Mouse (Mus musculus) CD4-positive, CD25-positive, alpha-beta regulatory T cell, adult 2 months (primary cell): Measurements from ENCODE around the gene Igfbp1.
A peak's percentile ranks its signal among the peaks of the same experiment; 100 is the strongest.

Source experiments
- DNase-seq: peaks from one replicate; pipeline ENCODE4 v3.0.0-alpha.2; 2012; ENCODE audit warnings: low read depth, low spot score

Gene Igfbp1

GRCm38 (mm10) chr11:7197491-7197941 is at the start of gene Igfbp1:
Gene Igfbp1 (plus strand): TSS chr11:7197782.
- no peak for DNase-seq

DNA sequence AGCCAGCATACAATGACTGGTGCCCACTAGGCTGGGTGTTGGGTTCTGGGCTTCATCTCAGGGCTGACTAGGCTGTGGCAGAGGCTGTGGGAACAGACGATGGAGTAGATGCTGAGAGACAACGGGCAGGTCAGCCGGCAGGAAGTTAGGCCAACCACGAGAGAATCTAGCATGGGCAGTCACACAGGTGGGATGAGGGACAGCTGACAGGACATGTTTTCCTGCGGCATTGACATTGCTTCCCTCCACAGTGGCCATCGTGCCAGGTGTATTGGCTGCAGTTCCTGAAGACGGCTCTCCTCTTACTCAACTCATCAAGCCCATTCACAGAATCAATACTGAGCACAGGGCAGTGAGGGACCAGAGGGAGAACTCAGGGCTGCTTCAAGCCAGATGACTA is 49.6 kb upstream of the Igfbp1 start:
- no peak for DNase-seq

- no peak for DNase-seq
Measured at GRCm38 (mm10) chr11:7149471-7149870, 48.1 kb upstream of the Igfbp1 start.

DNA sequence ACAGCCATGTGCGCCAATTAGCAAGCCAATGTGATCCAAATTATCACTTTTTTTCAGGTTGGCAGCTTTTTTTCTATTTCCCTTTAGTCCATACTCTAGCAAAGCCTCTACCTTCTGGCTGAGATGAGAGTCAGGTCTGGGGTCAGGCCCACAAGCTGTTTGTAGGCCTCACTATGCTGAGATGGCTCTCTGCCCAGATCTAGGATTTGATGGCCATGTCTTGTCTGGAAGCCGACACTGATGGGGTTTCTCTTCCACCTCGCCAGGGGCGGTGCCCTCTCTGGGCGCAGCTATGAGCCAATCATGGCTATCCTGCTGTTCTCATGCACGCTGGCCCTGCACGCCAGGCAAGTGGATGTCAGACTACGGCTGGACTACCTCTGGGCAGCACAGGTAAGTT is 47.1 kb upstream of the Igfbp1 start:
- DNase-seq = no peak

DNA sequence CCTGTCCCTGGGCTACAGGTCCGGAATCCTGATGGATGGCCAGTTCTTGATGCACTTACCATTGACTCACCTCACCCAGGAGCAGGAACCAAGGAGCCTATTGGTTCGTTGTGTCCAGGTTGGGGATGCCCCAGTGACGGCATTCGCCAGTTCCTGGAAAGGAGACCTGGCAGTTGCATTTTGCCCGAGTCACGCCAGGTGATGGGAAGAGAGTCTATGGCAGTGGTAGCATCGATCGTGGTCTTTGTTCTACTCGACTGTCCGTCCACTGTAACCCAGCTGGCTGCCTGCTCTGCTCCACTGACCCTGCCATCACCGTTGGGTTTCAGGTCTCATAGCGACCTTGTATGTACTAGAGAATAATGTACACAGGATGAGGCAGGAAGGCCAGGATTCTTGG is 45.2 kb upstream of the Igfbp1 start:
- no peak for DNase-seq

DNA sequence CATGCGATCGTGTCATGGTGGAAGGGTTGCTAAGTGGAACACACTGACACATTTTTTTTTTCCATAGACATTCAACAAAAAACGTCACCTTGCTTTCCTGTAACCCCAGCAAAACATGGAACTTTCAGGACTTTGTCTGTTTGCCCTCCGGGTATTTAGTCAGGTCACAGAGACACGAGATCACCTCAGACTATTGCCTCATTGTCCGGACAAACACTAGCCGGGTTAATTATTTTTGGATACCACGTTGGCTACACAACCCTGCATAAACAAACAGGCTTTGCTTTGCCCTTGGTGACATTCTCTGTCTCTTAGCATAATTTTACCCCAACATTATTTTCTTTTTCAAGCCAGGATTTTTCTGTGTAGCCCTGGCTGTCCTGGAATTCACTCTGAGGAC is 44.5 kb upstream of the Igfbp1 start:
- DNase-seq = no peak

GRCm38 (mm10) chr11:7156427-7156826 is 41.2 kb upstream of the Igfbp1 start:
- DNase-seq = no peak

DNA sequence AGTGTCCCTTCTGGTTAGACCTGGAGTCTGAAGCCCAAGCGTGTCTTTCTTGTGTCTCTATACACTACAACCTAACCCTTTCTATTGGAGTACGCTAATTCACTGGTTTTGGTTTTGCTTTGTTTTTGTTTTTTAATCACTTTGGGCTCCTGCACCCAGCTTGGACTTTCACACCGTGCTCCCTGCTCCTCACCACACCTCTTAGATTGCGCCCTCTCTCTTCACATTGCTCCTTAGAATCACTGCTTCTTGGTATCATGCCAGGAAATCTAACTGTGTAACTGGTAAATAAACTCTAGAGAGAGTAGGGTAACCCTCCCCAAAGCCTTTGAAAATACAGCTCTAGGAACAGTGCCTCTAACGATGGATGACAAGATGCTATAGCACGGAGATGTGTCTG is 39.4 kb upstream of the Igfbp1 start:
- no peak for DNase-seq

DNA sequence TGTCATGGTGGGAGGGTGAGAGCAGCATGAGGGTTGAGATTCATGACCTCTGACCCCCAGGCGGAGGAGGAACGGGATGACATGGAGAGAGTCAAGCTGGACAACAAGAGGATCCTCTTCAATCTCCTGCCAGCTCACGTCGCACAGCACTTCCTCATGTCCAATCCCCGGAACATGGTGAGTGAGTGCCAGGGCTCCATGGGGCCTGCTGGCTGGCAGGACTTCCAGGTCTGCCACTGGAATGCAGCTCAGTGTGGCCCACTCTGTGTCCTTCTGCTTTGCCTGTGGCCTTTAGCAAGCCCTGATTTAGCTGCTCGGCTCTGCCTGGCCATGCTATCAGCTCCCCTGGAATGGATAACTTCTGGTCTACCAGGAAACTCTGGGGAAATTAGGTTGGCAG is 37.4 kb upstream of the Igfbp1 start:
- no peak for DNase-seq

DNA sequence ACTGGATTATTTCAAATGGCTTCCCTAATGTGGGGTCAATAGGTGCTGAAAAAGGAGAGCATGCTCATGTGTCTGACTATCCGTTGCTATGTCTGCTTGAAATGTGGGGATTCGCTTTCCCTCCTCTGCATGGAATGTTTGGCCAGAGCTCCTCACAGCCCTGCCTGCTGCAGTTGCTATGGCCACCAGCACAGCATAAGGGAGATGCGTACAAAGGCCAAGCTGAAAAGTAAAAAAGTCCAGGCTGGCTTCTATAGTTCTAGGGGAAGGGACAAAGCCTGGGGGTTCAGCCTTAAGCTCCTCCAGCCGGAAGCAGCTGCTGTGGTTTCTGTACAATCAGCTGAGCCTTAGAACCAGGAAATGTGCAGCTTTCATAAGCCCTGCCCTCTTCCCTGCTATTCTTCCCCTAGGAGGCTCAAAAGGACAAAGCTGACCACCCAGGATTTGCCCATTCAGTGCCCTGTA is 36.9 kb upstream of the Igfbp1 start:
- peak; percentile 11 for DNase-seq

DNA sequence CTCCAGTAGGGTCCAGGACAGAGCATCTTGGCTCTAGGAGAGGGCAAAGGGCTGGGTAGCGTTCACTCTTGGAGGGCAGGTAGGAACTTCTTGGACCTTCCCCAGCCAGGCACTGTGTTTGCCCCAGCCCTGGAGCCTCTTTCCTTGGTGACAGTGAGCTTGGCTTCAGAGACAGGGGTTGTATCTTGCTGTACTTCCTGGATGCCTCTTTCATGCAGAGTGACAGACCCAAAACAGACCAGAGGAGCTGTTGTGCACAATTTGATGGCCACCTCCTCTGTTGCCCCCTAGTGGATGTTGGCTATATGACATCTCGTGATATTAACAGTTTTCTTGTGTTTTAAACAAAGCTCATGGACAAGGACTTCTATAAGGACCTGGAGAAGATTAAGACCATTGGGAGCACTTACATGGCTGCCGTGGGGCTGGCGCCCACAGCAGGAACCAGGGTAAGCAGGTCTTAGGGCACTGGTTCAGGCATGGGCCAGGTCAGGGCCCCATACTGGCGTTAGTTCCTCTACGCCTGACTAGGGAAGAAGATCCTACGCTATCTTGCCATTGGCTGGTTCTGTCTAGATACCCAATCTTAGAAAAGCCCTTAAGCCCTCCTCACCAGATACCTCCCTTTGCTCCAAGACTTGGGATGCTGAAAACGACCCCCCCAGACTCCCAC is 35.9 kb upstream of the Igfbp1 start:
- DNase-seq = peak; percentile 75

- no peak for DNase-seq
Measured at GRCm38 (mm10) chr11:7164416-7164815, 33.2 kb upstream of the Igfbp1 start.

DNA sequence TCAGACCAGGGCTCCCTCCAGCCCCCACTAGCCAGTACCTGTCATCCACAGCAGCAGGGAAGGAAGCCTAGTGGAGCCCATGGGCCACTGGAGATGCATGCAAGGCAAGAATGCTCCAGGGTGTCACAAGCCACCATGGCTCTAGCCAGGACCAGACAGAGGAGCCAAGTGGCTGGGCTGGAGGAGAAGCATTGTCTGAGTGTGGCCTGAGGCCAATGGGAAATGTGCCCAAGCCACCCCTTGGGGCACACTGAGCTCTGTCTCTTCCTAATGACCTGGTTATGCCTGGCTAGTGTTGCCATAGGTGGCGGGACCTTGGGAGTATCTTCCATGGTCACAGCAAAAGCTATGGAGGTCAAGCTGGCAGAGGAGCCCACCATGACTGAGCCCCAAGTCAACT is 27.9 kb upstream of the Igfbp1 start:
- no peak for DNase-seq

DNA sequence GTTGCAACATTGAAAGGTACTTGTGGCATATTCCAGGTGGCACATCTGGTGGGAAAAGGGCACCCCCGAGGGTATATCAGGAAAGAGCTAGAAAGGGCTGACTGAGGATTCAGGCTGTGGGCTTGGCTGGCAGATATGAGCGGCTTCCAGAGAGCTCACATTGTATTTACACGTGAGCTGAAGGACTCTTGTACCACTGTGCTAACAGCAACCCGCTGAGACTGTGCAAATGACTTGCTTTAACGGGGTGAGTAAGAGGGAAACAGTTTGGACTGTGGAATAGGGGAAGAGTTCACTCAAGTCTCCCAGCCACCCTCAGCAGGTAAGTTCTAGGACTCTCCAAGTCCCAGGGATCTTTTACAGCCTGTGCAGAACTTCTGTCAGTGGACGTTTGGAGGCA is 23.9 kb upstream of the Igfbp1 start:
- no peak for DNase-seq

DNA sequence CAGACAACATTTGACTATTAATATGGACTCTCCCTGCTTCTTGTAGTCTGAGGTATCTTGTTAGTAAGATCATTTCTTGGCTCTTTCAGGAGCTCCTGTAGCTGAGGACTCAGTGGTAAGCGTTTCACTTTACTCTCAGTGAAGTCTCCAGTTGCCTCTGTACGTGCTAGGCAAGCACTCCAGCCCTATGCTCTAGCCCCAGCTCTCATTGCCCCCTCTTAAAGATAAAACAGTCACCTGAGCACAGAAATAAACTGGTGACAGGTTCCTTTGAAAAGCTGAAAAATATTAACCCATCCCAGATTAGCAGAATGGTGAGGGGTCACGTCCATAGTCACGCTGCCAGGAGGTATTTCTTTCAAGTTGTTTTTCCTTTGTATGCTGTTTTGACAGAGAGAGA is 18.9 kb upstream of the Igfbp1 start:
- no peak for DNase-seq

DNA sequence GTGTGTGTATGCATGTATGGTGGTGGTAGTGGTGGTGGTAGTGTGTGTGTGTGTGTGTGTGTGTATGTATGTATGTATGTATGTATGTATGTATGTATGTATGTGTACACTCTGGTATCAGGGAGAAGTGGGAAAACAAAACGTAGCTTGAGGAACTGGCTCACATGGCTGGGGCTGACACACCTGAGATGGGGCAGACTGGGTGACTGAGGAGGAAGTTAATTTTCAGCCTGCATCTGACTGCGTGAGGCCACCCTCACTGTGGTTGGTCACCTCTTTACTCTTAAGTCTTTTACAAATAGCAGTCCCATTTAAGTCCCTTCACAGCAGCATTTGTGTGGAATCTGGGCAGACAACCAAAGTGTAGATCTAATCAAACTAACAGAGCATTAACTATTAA is 18.3 kb upstream of the Igfbp1 start:
- no peak for DNase-seq

DNA sequence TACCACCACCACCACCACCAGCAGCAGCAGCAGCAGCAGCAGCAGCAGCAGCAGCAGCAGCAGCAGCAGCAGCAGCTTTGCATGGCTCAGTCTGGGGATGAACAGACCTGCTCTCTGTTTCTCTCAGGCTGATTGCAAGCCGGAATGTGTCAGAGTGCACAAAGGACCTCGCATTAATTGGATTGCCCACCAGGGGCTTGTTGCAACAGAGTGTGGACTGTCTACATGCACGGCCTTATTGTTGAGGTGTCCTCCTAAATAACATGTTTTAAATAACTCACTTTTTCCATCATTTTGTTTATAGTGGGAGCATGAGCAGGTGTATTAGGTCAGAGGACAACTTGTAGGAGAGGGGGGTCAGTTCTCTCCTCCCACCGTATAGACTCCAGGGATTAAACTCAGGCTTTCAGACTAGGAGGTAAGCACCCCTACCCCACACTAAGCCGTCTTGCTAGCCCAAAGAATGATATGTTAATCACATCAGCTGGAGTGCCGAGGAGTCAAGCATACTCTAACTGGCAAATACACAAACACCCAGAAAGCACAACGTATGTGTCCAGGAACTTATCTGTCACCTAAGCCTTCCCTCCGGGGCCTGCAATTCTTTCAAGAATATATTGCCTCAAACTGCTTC is 15.1 kb upstream of the Igfbp1 start:
- DNase-seq = no peak

GRCm38 (mm10) chr11:7184420-7184819 is 13.2 kb upstream of the Igfbp1 start:
- no peak for DNase-seq

DNA sequence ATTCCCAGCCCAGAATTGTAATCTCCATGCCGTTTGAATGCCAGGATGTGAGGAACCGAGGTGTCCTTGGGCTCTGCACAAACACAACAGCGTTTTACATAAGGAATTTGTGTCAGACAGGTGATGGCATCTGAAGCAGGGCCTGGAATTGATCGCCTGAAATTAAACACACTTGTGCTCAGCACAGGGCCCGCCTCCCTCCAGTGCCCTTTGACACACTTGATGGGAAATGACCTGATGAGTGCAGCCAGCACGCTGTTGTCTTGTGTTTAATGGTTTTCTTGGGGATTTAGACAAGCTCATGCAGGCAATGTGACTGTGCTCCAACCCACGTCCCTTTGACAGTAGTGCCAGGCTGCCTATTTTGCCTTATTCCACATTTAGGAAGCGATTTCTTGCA is 10.1 kb upstream of the Igfbp1 start:
- DNase-seq = no peak

- DNase-seq = no peak
Measured at GRCm38 (mm10) chr11:7188469-7188868, 9.1 kb upstream of the Igfbp1 start, which contains the start of gene Gm11985. Gene Gm11985 (minus strand): TSS chr11:7188569.

GRCm38 (mm10) chr11:7192710-7193109 is 4.9 kb upstream of the Igfbp1 start:
- no peak for DNase-seq

GRCm38 (mm10) chr11:7193134-7193533 is 4.4 kb upstream of the Igfbp1 start:
- no peak for DNase-seq
